Mouse (Mus musculus) spleen, adult 2 months (tissue): ENCODE measurements around the gene Naif1.

Source experiments
- CTCF ChIP-seq: fragments of 200-500 bp; IDR thresholded peaks from 2 replicates; pipeline ENCODE4 v1.5.1; 2011; ENCODE audit warnings: mild to moderate bottlenecking, inconsistent platforms; ENCODE audit not compliant: insufficient read depth, insufficient read length, insufficient replicate concordance; ENCODE audit errors: extremely low read depth
- POLR2A ChIP-seq: fragments of 200-500 bp; IDR thresholded peaks from 2 replicates; pipeline ENCODE4 v1.6.1; 2011; ENCODE audit warnings: low read depth, low read length, inconsistent platforms

DNA sequence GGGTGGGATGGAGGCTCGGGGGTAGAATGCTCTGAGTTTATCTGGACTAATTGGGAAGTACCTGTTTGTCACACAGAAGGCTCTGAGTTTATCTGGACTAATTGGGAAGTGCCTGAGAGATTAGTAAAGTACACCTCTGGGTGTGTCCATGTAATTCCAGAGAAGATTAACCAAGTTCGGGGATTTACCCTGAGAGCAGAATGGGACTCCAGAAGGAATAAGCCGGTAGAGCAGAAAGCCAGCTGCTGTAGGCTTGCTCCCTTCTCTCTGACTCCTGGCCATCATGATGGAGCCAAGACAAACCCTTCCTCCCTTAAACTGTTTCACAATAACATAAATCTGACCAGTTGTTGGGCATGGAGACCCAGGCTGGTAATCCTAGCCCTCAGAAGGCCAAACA, 25.5 kb upstream of the Naif1 start:
- no peak for TF ChIP-seq CTCF
- no peak for TF ChIP-seq POLR2A
